Mouse (Mus musculus): Measurements from ENCODE around the gene Psmd1. TPM values are rescaled to one million over a fixed set of nuclear protein-coding genes. Genes with fewer than 3 reads are reported as not detected.
"Not testable (repeated sequence)": the region's sequence is repeated elsewhere in the genome, so short reads cannot be mapped to it uniquely, and the experiment has no call there.

Psmd1 gene
- 2.0 and 18.9 TPM in 2 replicates for polyA plus RNA-seq (2012; ENCODE audit: insufficient read depth, low replicate concordance)

- TF ChIP-seq GATA1 (IDR thresholded peaks at IDR 0.05; ENCODE audit: borderline replicate concordance, low read length) = no peak
- no peak for TF ChIP-seq FLI1 (IDR thresholded peaks at IDR 0.05; ENCODE audit: low read length)
- Histone ChIP-seq H3K27me3 (replicated peaks) (no peaks in the 10 kb centered on the region), H3K4me3 (replicated peaks) (peak within 1 kb of the TSS; percentile 100)
Measured at GRCm38 (mm10) chr1:86064271-86064991, at the start of gene Psmd1. Gene Psmd1 (plus strand): TSS chr1:86064387.

GRCm38 (mm10) chr1:86015758-86016157 lies 48.4 kb upstream of the Psmd1 start:
- Histone ChIP-seq H3K27me3 (replicated peaks) (peaks cover 49% of the 10 kb centered on the region), H3K4me1 (peaks cover 12% of the 10 kb centered on the region), H3K9me3 (peaks cover 28% of the 10 kb centered on the region)
- H3K36me3 ChIP-seq (replicated peaks; ENCODE audit: low read length); H3K4me3 ChIP-seq (replicated peaks): not testable (repeated sequence)

More at GRCm38 (mm10) chr1:86064271-86064991, at the start of gene Psmd1:
- Histone ChIP-seq H3K9me3 (no peaks in the 10 kb centered on the region), H3K4me1 (peaks cover 39% of the 10 kb centered on the region), H3K36me3 (replicated peaks; ENCODE audit: low read length) (peaks cover 15% of the 10 kb centered on the region)

GRCm38 (mm10) chr1:86016516-86016915 lies 47.7 kb upstream of the Psmd1 start, which contains the start of gene Spata3:
Gene Spata3 (plus strand): TSS chr1:86016816.
- Histone ChIP-seq H3K4me3 (replicated peaks) (no peak within 1 kb of the TSS), H3K9me3 (peaks cover 24% of the 10 kb centered on the region), H3K36me3 (replicated peaks; ENCODE audit: low read length) (no peaks in the 10 kb centered on the region), H3K4me1 (peaks cover 13% of the 10 kb centered on the region), H3K27me3 (replicated peaks) (peaks cover 47% of the 10 kb centered on the region)
- TF ChIP-seq GATA1 (IDR thresholded peaks at IDR 0.05; ENCODE audit: borderline replicate concordance, low read length) (no peak), FLI1 (IDR thresholded peaks at IDR 0.05; ENCODE audit: low read length) (no peak)

- no peak for TF ChIP-seq FLI1 (IDR thresholded peaks at IDR 0.05; ENCODE audit: low read length)
- TF ChIP-seq GATA1 (IDR thresholded peaks at IDR 0.05; ENCODE audit: borderline replicate concordance, low read length) = no peak
- Histone ChIP-seq H3K4me1 (peaks cover 16% of the 10 kb centered on the region), H3K9me3 (peaks cover 11% of the 10 kb centered on the region), H3K27me3 (replicated peaks) (peaks cover 58% of the 10 kb centered on the region), H3K4me3 (replicated peaks) (peak overlapping the region; percentile 85), H3K36me3 (replicated peaks; ENCODE audit: low read length) (no peaks in the 10 kb centered on the region)
Measured at GRCm38 (mm10) chr1:86018235-86019055, 45.7 kb upstream of the Psmd1 start.

GRCm38 (mm10) chr1:86021365-86021989 lies 42.7 kb upstream of the Psmd1 start:
- H3K4me1 ChIP-seq = peaks cover 16% of the 10 kb centered on the region
- TF ChIP-seq FLI1 (IDR thresholded peaks at IDR 0.05; ENCODE audit: low read length) (no peak), GATA1 (IDR thresholded peaks at IDR 0.05; ENCODE audit: borderline replicate concordance, low read length) (no peak)
- peaks cover 6% of the 10 kb centered on the region for H3K9me3 ChIP-seq
- H3K36me3 ChIP-seq (replicated peaks; ENCODE audit: low read length) = no peaks in the 10 kb centered on the region
- peaks cover 77% of the 10 kb centered on the region for H3K27me3 ChIP-seq (replicated peaks)
- no peak overlapping the region for H3K4me3 ChIP-seq (replicated peaks)

- H3K36me3 ChIP-seq (replicated peaks; ENCODE audit: low read length) = no peaks in the 10 kb centered on the region
- H3K4me1 ChIP-seq = no peaks in the 10 kb centered on the region
- TF ChIP-seq GATA1 (IDR thresholded peaks at IDR 0.05; ENCODE audit: borderline replicate concordance, low read length) (no peak), FLI1 (IDR thresholded peaks at IDR 0.05; ENCODE audit: low read length) (no peak)
- no peak overlapping the region for H3K4me3 ChIP-seq (replicated peaks)
- peaks cover 51% of the 10 kb centered on the region for H3K27me3 ChIP-seq (replicated peaks)
- H3K9me3 ChIP-seq = 0 out of 2 replicates have a peak, but pooled peaks cover 4% of the 10 kb centered on the region
Measured at GRCm38 (mm10) chr1:86032273-86032987, 31.8 kb upstream of the Psmd1 start.

GRCm38 (mm10) chr1:86038191-86038951 lies 25.8 kb upstream of the Psmd1 start:
- Histone ChIP-seq H3K9me3 (peaks cover 25% of the 10 kb centered on the region), H3K36me3 (replicated peaks; ENCODE audit: low read length) (no peaks in the 10 kb centered on the region), H3K4me3 (replicated peaks) (no peak overlapping the region), H3K27me3 (replicated peaks) (peaks cover 53% of the 10 kb centered on the region), H3K4me1 (peaks cover 14% of the 10 kb centered on the region)
- TF ChIP-seq FLI1 (IDR thresholded peaks at IDR 0.05; ENCODE audit: low read length) (no peak), GATA1 (IDR thresholded peaks at IDR 0.05; ENCODE audit: borderline replicate concordance, low read length) (no peak)

GRCm38 (mm10) chr1:86040131-86040530 lies 24.1 kb upstream of the Psmd1 start:
- peaks cover 14% of the 10 kb centered on the region for H3K4me1 ChIP-seq
- H3K9me3 ChIP-seq = peaks cover 36% of the 10 kb centered on the region
- TF ChIP-seq FLI1 (IDR thresholded peaks at IDR 0.05; ENCODE audit: low read length) (no peak), GATA1 (IDR thresholded peaks at IDR 0.05; ENCODE audit: borderline replicate concordance, low read length) (no peak)
- H3K4me3 ChIP-seq (replicated peaks) = no peak overlapping the region
- no peaks in the 10 kb centered on the region for H3K36me3 ChIP-seq (replicated peaks; ENCODE audit: low read length)
- peaks cover 60% of the 10 kb centered on the region for H3K27me3 ChIP-seq (replicated peaks)

All from megakaryocyte, embryonic 14.5 days (primary cell).